Mouse (Mus musculus) ZHBTc4 (cell line): ENCODE measurements around the gene Gm49366.
"Not testable (repeated sequence)": the region's sequence is repeated elsewhere in the genome, so short reads cannot be mapped to it uniquely, and the experiment has no call there.

Source experiments
- DNase-seq: peaks from one replicate; pipeline ENCODE4 v3.0.0-alpha.2; 2011; ENCODE audit warnings: low read depth, low spot score

The Gm49366 gene

DNA sequence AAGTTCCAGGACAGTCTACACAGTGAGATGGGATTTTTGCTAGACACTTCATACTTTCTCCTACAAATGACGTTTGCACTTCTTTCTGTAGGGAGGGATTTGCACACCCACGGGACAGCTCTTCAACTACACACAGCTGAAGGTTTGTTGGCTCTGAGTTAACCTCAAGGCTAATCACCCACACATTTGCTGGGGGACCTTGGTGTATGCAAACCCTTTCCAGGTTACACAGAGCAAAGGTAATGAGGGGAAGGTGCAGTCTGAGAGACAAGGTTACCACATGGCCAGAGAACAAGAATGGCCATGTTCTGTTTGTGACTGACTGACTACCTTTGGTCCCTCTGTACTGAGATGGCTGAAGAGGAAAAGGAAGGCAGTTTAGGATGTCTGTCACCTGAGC, 45.1 kb downstream of the Gm49366 start:
- DNase-seq = no peak

DNA sequence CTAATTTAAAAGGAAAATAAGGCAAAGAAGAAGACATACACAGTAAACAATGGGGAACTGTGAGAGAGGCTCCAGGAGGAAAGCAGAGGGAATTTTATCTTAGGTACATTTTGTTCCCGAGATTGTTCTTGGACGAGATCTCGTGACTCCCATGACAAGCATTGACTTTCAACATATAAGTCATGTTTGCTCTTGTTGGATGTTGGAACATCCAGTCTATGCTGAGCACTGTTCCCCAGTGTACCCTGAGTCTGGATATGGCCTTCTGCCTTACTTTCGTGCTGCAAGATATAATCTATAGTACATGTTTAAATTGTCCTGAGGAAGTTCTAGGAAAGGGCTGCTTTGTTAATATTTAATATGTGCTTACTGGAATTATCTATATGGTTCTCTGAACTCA, 45.8 kb downstream of the Gm49366 start:
- DNase-seq = no peak

DNA sequence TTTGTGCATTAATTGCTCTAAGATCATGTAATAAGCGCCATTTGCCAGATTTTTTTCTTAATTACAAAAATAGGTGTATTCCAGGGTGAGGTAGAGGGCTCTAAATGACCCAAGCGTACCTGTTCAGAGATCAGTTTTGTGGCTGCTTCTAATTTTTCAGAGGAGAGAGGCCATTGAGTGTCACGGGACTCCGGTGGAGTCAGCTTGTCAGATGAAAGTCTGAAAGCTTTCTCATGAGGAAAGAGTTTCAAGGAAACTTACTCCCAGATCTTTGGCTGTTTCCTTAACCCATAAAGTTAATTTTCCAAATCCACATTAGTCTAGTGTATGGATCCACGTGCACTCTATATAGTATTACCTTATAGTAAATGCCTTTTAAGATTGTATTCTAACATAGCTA, 55.9 kb downstream of the Gm49366 start:
- not testable (repeated sequence) for DNase-seq

DNA sequence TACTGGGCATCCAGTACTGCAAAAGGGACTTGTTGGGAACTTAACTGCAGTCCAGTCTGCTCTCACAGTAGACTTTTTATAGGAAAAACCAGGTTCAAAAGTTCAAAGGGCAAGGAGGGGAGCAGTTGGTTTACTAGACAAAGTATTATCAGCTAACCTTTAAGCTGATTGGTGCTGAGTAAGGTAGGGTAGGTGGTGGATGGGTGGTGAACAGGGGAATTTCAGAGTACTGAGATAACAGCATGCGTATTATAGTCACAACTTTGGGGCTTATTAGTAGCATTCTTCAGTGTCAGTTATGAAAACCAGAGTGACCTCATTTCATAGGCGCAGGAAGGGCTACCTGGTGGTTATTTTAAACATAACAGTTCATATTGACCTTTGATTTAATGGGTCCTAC, 60.9 kb downstream of the Gm49366 start:
- DNase-seq = no peak

DNA sequence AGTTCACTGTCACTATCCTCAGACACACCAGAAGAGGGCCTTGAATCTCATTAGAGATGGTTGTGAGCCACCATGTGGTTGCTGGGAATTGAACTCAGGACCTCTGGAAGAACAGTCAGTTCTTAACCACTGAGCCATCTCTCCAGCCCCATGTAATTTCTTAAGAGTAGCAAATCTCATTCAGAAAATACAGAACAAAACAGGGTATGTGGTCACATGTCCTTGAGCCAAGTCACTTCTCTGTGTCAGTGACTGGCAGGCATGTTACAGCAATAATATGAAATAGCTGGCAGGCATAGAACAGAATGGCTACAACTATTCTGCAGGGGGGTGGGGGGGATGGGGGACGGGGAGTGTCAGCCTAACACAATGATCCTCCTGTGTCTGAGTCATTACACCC, 61.3 kb downstream of the Gm49366 start:
- no peak for DNase-seq

DNA sequence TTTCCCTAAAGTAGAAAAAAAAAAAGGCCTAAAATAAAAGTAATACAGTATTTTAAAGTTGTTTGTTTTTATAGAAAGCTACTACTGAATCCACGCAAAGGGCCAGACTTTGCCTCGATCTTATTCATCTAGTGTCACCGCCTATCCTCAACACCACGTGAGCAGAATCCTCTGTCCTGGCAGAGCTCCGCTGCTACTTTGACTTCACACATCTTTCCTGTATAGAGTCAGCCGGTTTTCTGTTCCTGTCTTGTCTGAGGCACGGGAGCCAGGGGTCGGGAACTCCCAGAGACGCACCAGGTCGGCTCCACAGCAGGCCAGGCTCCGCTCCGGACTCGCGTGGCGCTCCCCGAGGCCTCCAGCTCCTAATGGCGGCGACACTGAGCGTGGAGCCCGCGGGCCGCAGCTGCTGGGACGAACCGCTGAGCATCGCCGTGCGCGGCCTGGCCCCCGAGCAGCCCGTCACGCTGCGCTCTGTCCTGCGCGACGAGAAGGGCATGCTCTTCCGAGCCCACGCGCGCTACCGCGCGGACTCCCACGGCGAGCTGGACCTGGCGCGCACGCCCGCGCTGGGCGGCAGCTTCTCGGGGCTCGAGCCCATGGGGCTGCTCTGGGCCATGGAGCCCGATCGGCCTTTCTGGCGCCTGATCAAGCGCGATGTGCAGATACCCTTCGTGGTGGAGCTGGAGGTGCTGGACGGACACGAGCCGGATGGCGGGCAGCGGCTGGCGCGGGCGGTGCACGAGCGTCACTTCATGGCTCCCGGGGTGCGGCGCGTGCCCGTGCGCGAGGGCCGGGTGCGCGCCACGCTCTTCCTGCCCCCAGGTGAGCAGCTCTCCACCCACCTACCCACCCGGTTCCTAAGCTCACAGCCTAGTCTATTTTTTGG, 62.1 kb downstream of the Gm49366 start, which contains the start of gene Acot6:
Acot6 (plus strand) TSS at position 51 of the 889 bp plus-strand sequence.
- peak; percentile 63 for DNase-seq

DNA sequence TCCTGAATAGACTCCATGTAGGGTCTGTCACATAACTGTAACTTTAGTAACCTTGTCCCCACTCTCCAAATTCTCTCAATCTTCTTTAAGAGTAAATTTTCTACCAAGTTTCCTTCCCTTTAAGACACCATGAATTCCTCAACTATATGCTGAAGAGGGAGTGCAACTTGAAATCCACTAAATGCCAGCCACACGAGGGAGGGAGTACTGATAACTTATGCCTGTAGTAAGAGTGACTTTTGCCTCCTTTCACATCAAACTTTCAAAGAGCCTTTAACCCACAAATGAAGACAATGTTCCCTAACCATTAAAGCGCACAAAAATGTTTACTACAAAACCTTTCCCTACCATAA, 62.7 kb downstream of the Gm49366 start:
- DNase-seq = no peak

DNA sequence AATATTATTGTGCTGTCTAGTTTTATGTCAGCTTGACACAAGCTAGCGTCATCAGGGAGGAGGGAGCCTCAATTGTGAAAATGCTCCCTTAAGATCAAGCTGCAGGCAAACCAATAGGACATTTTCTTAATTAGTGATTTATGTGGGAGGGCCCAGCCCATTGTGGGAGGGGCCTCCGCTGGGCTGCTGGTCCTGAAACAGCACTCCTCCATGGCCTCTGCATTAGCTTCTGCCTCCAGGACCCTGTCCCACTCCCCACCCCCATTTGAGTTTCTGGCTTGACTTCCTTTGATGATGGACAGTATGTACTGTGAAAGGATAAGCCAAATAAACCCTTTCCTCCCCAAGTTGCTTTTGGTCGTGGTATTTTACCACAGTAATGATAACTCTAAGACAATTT, 68.3 kb downstream of the Gm49366 start:
- DNase-seq = no peak

DNA sequence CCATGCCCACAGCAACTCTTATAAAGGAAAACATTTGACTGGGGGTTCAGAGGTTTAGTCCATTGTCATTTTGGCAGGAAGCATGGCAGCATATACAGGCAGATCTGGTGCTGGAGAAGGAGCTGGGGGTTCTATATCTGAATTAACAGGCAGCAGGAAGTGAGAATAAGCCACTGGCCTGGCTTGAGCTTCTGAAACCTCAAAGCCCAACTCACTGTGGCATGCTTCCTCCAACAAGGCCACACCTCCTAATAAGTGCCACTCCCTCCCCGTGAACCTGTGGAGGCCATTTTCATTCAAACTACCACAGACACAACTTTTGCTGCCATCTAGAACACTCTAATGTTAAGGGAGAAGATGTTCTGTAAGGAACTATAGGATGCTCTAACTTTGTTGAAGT, 69.0 kb downstream of the Gm49366 start:
- peak; percentile 40 for DNase-seq
